Comparison of ENCODE assay signal across 8 mouse cellular contexts in genomic region chr2:170450933-170451332, GRCm38 (mm10). TPM values are rescaled to one million over a fixed set of nuclear protein-coding genes. Genes with fewer than 3 reads are reported as not detected.
DNase-seq lines count a peak whose midpoint lies in the region; ATAC-seq and TF ChIP-seq lines count a peak whose summit lies in the region.

No protein-coding gene starts in this region.

- peak; percentile 58; the same call in 1 of the 2 replicates for TF ChIP-seq EP300 in heart, adult 2 months (IDR thresholded peaks at IDR 0.05; ENCODE audit: insufficient read depth, low read depth, low read length)

- WGBS in embryonic facial prominence, embryonic 10.5 days, result 14% methylated on average over 9 of the region's 9 CpGs
- WGBS in heart, adult 2 months, result 7% methylated on average over 9 of the region's 9 CpGs
- 9% methylated on average over 9 of the region's 9 CpGs for WGBS in limb, embryonic 15.5 days

- no peak overlapping the region for H3K4me3 ChIP-seq in embryonic facial prominence, embryonic 10.5 days
- H3K4me3 ChIP-seq in heart, adult 2 months, result no peak overlapping the region
- H3K4me3 ChIP-seq in limb, embryonic 15.5 days, result no peak overlapping the region

- H3K4me1 ChIP-seq in embryonic facial prominence, embryonic 10.5 days, result no peaks in the 10 kb centered on the region
- no peaks in the 10 kb centered on the region for H3K4me1 ChIP-seq in heart, adult 2 months (ENCODE audit: control insufficient read depth, insufficient read depth, low read length)
- peaks cover 3% of the 10 kb centered on the region; the same call in 1 of the 2 replicates for H3K4me1 ChIP-seq in limb, embryonic 15.5 days

- H3K27ac ChIP-seq in embryonic facial prominence, embryonic 10.5 days (replicated peaks), result no peak overlapping the region
- no peak overlapping the region for H3K27ac ChIP-seq in heart, adult 2 months
- H3K27ac ChIP-seq in limb, embryonic 15.5 days, result no peak overlapping the region

- no peaks in the 10 kb centered on the region for H3K79me2 ChIP-seq in heart, adult 2 months (replicated peaks; ENCODE audit: control insufficient read depth, insufficient read depth, low read length)

- intact Hi-C loops in heart, adult 2 months (cut with DNase I), result loop anchor here (1.0 to 5.0 kb wide), 2 partner anchors 57 to 421 kb away; no protein-coding TSS in a partner anchor

- peaks cover 6% of the 10 kb centered on the region; the same call in 1 of the 2 replicates for H3K27me3 ChIP-seq in embryonic facial prominence, embryonic 10.5 days (replicated peaks; ENCODE audit: low read depth, poor library complexity, severe bottlenecking)
- no peaks in the 10 kb centered on the region for H3K27me3 ChIP-seq in heart, adult 2 months (ENCODE audit: control insufficient read depth, insufficient read depth, low read length)
- H3K27me3 ChIP-seq in limb, embryonic 15.5 days, result peaks cover 8% of the 10 kb centered on the region; the same call in 1 of the 2 replicates

- H3K9ac ChIP-seq in heart, adult 2 months (ENCODE audit: low read depth, low read length), result no peak overlapping the region
- H3K9ac ChIP-seq in limb, embryonic 15.5 days, result no peak overlapping the region

- no peaks in the 10 kb centered on the region for H3K9me3 ChIP-seq in embryonic facial prominence, embryonic 10.5 days
- H3K9me3 ChIP-seq in limb, embryonic 15.5 days, result no peaks in the 10 kb centered on the region

- ATAC-seq in limb, embryonic 15.5 days (ENCODE audit: insufficient number of reproducible peaks, low FRiP score, low TSS enrichment, low read depth), result no peak

- TF ChIP-seq POLR2A in heart, adult 2 months (IDR thresholded peaks at IDR 0.05; ENCODE audit: insufficient read depth, low read depth, low read length), result no peak

- peak; percentile 87 for TF ChIP-seq CTCF in heart, adult 2 months (IDR thresholded peaks at IDR 0.05)

- DNase-seq in urinary bladder, adult 18-20 months (ENCODE audit: low spot score in 2 of 2), result peak; percentile 44 to 71
- no peak for DNase-seq in urinary bladder, postnatal 10 days (ENCODE audit: low spot score)
- DNase-seq in embryonic facial prominence, embryonic 10.5 days (ENCODE audit: low spot score), result peak; percentile 87
- peak; percentile 60 to 84 for DNase-seq in heart, adult 2 months
- DNase-seq in kidney, adult 9 months, result peak; percentile 91
- DNase-seq in monocyte, adult 2 months (ENCODE audit: low read depth in 1 of 2, low spot score in 2 of 2), result peak; percentile 14 to 61
- peak; percentile 32 to 43 for DNase-seq in spleen, postnatal 36 days (ENCODE audit: low spot score in 2 of 2)

- H3K4me2 ChIP-seq in limb, embryonic 15.5 days, result 0 out of 2 replicates have a peak overlapping the region, but pooled peaks have one; percentile 10

- no peaks in the 10 kb centered on the region for H3K36me3 ChIP-seq in embryonic facial prominence, embryonic 10.5 days (replicated peaks)
- H3K36me3 ChIP-seq in heart, adult 2 months (ENCODE audit: control insufficient read depth, insufficient read depth, low read length), result no peaks in the 10 kb centered on the region
- no peaks in the 10 kb centered on the region for H3K36me3 ChIP-seq in limb, embryonic 15.5 days

RNA-seq across cellular contexts. Expression of gene Bcas1, which starts 23.3 kb away (rescaled TPM):
- polyA plus RNA-seq in embryonic facial prominence, embryonic 10.5 days (2016; fragmentation: Nextera tagmentation; extraction: Ambion mirVana), result 0.92 and 1.2 TPM in 2 replicates
- total RNA-seq in heart, adult 2 months (2021), result under 1 TPM; 0.14 to 0.26 TPM
- polyA plus RNA-seq in heart, adult 2 months (2012; rRNA removed), result 0.35 and 1.1 TPM in 2 replicates
- polyA plus RNA-seq in limb, embryonic 15.5 days (2015; fragmentation: Nextera tagmentation; extraction: Ambion mirVana), result 0.72 and 1.1 TPM in 2 replicates

RNA-seq across cellular contexts. Expression of gene Pfdn4, which starts 45.3 kb away (rescaled TPM):
- 91.9 and 96.9 TPM in 2 replicates for polyA plus RNA-seq in embryonic facial prominence, embryonic 10.5 days (2016; fragmentation: Nextera tagmentation; extraction: Ambion mirVana)
- 10 to 100 TPM; 10.6 to 13.3 TPM for total RNA-seq in heart, adult 2 months (2021)
- polyA plus RNA-seq in heart, adult 2 months (2012; rRNA removed), result 3.6 and 7.9 TPM in 2 replicates
- 60.0 and 63.5 TPM in 2 replicates for polyA plus RNA-seq in limb, embryonic 15.5 days (2015; fragmentation: Nextera tagmentation; extraction: Ambion mirVana)

RNA-seq across cellular contexts. Expression of gene Cyp24a1, which starts 46.0 kb away (rescaled TPM):
- not detected in 2 replicates for polyA plus RNA-seq in embryonic facial prominence, embryonic 10.5 days (2016; fragmentation: Nextera tagmentation; extraction: Ambion mirVana)
- total RNA-seq in heart, adult 2 months (2021), result not detected
- not detected in 2 replicates for polyA plus RNA-seq in heart, adult 2 months (2012; rRNA removed)
- not detected in 2 replicates for polyA plus RNA-seq in limb, embryonic 15.5 days (2015; fragmentation: Nextera tagmentation; extraction: Ambion mirVana)
